Mouse (Mus musculus) liver, embryonic 14.5 days (tissue): ENCODE measurements around the gene Pea15a.

Experiments used
- CTCF ChIP-seq: IDR thresholded peaks from 2 replicates; pipeline ENCODE4 v1.5.1; 2016; ENCODE audit warnings: antibody characterized with exemption, low read depth, control low read depth
- EP300 ChIP-seq: IDR thresholded peaks from 2 replicates; pipeline ENCODE4 v1.6.1; 2016; ENCODE audit warnings: antibody characterized with exemption, low read depth

DNA sequence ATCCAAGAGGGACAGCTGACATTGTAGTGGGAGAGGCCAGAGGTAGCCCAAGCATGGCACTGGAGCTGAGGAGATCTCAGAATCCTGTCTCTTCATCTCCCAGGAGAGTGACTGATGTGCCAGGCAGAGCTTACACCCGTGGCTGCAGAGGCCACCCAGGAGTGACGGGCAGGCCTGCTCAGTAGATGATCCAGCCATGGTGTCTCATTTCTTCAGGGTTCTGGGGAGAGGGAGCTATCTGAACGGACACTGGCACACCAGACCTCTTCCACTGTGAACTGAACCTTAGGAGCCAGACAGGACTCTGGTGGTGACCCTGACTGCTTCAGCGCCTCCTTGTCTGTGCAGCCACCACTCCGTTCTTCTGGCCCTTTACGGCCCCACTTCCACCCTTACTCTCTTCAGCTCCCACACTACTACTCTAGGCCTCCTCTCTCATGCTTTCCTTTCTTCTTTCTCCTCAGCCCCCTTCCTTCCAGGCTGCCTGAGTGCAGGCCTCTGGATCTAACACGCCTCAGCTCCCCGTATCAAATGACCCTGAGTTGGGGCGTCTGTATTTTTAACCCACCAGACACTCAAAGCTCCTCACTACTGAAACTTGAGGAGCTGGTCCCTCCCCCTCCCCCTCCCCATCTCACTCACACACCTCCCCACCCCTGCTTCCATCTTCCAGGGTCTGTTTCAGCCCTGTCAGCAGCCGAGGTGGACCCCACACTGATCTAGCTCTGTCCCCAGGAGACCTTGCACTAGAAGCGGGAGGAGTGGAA lies 14.9 kb upstream of the Pea15a start:
- no peak for TF ChIP-seq CTCF
- TF ChIP-seq EP300 = no peak
